Mouse (Mus musculus): Measurements from ENCODE around the gene Hist4h4.

DNA sequence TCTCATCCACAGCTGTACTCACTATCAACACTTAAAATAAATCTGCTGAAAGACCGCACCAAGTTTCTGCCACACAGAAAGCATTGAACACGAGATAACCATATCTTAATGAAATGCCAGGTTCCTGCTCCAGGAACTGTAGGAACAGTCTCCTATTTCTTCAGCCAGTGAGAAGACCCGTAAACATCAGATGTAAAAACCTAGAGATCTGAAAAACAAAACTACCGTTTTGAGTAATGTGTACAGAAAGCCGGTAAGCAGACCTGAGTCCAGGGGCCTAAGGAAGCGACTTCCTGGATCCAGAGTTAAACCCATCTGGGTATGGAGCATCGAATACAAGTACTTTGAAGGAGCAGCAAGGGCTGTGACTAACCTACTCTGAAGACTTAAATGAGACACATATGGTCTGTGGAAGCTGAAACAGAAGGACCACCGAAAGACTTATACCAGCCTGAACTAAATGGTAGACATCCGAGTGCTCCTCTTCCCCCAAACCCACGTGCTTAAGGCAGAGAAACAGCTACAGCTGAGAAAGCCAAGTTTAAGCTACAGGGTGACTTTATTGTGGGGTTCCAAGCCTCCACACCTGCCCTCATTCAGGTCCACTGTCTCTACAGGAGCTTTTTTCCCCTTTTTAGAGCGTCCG, 999 bp downstream of the Hist4h4 start:
- TF ChIP-seq CTCF (IDR thresholded peaks at IDR 0.05; ENCODE audit: control insufficient read depth, insufficient read depth, low read length) (no peak), POLR2A (IDR thresholded peaks at IDR 0.05; ENCODE audit: borderline replicate concordance, control insufficient read depth, low read depth, low read length) (no peak)
